Mouse (Mus musculus): ENCODE results near the gene Upf1. TPM values are rescaled to one million over a fixed set of nuclear protein-coding genes. Genes with fewer than 3 reads are reported as not detected.

Gene Upf1
- total RNA-seq, 2 experiments from 2014 or later: 64.0 to 70.2 TPM

DNA sequence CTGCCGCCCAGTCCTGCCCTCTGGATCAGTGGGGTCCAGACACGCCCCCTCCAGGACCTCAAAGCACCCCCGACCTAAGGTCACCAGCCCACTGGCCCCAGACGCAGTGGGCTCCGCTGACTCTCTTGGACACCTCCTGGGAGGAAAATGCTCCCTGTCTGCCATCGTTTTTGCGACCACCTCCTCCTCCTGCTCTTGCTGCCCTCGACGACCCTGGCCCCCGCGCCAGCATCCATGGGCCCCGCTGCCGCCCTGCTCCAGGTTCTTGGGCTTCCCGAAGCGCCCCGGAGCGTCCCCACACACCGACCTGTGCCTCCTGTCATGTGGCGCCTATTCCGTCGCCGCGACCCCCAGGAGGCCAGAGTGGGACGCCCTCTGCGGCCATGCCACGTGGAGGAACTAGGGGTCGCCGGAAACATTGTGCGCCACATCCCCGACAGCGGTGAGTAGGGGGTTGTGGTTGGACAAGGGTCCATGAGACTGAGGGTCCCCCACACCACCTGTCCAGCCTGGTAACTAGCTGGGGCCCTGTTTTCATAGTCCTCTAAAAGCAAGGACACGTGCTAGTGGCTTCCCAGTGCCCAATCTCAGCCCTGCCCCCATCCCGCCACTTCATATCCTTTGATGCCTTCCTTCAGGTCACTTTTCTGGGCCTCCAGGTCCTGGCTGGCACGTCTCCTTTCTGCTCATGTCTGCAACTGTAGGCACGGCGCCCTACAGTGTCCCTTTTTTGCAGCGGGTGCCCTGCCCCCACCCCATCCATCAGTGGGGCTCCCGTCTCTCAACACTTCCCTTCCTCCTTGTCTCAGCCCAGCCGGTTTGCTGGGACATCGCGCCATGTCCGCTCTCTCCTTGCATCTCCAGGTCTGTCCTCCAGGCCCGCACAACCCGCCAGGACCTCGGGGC lies 23.0 kb downstream of the Upf1 start:
- peak in 1 of 2 experiments; percentile 32 for DNase-seq (ENCODE audit: low spot score in 2 of 2)

DNA sequence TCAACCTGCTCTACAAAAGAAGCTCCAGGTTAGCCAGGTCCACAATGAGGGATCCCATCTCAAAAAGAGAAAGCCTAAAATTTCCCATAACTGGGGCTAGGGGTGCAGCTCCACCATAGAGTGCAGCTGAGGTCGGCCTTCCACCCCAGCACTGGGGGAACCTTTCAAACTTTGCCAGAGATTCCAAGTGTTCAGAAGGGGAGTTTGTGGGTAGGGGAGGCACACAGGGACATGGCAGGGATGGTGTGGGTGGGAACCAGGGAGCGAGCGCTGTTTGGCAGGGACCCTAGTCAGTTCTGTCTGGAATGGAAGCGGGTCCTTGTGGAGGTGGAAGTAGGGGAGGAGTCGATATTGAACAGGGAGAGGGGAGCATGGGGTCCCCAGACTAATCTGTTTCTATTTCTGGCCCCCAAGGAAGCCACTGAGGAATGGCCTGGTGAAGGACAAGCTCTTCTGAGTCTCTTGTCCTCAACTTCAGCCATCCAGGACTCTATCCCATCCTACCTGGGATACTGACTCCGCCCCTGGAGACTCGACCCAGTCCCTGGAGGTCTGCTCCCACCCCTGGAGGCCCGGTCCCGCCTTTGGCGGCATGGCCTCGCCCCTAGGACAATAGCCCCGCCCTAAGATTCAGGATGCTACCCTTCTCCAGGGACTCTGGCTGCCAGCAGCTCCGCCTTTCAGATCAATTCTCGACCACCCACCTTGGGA lies 23.8 kb downstream of the Upf1 start, which contains the start of gene Gdf1:
Gene Gdf1, plus strand, starts transcription at position 694 of the 711 bp plus-strand sequence.
- no peak for DNase-seq (ENCODE audit: low spot score in 2 of 2)

DNA sequence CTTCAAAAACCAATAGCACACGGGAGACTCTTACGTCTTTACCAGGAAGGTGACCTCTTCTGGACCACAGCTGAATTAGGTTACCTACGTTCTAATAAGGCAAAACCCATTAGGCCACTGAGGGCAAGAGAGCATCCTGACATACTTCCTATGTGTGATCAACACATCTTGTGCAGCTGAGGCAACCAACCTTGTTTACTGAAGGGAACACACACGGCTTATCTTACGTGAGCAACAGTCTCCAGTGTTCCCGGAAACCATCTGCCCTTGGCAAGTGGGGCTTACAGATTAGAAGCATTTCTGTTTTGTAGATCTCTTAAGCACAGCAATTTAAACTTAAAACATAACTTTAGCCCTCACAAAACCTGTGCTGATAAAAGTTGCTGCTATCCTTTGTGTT lies 25.6 kb downstream of the Upf1 start:
- no peak for DNase-seq (ENCODE audit: low spot score in 2 of 2)

DNA sequence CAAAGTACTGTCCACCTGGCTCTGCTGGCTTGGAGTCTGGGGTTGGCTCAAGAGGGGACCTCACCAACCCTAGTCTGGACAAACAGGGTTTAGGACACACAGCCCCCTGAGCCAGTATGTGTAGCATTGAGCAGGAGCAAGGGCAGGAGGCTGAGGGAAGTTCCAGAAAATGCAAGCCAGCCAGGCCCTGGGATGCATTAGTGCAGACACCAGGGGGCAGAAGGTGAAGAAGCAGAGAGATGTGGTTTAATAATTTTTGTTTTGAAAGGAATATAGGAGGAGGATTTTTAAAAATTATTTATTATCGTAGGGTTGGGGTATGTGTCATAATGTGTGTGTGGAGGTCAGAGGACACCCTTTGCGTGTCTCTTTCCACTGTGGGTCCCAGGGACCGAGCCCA lies 29.4 kb downstream of the Upf1 start:
- DNase-seq (ENCODE audit: low spot score in 2 of 2): no peak

DNA sequence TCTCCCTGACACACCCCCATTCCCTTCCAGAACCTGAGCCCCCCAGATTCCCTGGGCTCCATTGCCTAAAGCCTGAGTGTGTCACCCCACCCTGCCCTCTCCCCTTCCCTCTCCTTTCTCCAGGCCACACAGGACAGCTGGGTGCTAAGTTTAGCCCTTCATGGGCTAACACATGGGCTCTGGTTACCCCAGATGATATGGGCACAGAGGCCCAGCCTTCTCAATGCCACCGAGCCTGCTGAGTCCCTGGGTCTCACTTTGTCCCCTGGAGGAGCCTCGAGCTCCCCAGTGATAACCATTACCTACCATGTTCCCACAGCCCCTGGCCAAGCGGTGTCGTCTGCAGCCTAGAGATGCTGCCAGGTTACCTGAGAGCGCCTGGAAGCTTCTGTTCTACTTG lies 35.2 kb downstream of the Upf1 start:
- DNase-seq (ENCODE audit: low spot score in 2 of 2): no peak

DNA sequence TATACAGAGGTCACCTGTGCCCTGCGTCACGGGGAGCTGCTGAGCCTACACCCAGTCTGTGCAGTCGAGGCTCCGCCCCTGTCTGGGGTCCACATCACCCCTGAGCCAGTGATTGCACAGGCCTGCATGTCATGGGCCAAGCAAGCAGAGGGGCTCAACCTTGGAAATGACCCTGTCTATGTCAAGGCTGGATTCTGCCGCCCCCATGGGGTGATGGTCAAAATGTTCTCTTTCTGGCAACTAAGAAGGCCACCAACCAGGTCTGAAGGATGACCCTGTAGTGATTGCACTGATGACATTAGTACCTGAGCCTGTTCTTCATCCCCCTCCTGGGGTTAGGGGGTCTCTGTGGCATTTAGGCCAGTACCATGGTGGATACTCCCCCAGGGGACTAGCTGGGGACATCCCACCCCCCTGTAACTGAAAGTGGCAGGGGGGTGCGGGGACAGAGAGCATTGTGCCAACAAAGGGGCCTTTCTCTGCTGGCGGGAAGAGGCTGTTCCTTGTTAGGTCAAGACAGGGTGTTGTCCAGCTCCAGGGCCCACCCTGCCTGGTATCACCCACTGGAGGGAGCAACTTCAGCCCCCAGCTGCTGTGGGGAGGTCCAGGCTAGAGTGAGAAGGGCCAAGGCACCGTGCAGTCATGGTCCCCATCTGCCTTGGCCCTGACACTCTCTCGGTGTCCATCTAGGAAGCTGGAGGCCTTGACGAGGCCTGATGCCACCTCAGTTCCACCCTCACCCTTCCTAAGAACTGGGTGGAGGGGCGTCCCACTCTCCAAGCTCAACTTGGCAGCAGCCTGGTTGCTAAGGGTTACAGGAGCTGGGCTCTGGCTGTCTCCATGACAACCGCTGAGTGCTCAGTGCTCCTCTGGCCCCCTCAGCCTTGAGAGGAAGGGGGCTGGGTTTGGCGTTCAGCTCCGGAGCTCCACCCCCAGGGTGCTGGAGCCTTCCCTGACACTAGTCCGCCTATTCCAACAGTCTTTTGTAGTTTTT lies 36.3 kb downstream of the Upf1 start:
- no peak for DNase-seq (ENCODE audit: low spot score in 2 of 2)

DNA sequence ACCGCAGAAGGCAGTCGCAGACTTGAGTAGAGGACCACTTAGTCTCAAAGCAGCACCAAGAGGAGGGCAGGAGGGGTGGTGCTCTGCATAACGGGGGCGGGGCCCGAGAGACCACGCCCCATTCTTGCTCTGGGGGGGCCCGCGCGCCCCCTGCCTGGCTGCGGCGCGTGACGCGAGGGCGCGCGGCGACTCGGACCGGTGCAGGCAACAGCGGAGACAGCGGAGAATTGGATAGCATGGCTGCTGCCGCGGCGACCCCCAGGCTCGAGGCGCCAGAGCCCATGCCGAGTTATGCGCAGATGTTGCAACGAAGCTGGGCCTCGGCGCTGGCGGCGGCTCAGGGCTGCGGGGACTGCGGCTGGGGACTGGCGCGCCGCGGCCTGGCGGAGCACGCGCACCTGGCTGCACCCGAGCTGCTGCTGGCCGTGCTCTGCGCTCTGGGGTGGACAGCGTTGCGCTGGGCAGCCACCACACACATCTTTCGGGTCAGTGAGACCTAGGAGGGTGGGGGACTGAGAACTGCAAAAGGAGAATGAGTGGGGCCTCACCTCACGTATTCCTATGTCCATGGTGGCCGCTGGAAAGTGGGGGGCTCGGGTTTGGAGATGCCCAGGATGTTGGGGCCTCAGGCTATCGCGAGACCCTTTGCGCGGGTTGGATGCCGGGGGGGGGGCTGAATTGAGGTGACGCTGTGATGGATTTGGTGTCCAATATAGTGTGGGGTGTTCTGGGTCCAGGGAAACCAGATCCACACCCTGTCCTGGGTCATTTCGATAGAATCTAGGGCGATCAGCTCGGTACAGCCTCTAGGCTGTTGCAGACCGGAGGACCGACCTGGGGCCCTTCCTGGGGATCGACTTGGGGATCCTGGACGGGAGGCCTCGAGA lies 37.2 kb downstream of the Upf1 start, which contains the start of gene Cers1:
Gene Cers1, plus strand, starts transcription at position 152 of the 887 bp plus-strand sequence.
- peak; percentile 58 to 65 for DNase-seq (ENCODE audit: low spot score in 2 of 2)

DNA sequence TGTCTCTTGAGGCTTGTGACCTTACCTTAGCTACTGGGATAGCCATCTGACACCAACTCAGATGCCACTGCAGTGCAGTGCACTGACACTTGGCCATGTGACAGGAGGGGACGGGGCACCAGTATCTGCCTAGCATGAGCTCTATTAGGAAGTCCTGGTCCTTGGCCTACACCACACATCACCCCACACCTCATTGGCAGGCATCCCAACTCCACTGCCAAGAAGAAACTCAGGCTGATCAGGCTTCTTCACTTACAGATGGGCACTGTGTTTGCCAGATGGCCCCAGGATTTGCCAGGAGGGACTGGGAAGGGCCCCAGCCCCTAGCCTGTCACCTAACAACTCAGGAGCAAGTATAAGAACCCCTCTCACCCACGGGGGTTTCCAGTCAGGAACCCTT lies 39.7 kb downstream of the Upf1 start:
- no peak for DNase-seq (ENCODE audit: low spot score in 2 of 2)

DNA sequence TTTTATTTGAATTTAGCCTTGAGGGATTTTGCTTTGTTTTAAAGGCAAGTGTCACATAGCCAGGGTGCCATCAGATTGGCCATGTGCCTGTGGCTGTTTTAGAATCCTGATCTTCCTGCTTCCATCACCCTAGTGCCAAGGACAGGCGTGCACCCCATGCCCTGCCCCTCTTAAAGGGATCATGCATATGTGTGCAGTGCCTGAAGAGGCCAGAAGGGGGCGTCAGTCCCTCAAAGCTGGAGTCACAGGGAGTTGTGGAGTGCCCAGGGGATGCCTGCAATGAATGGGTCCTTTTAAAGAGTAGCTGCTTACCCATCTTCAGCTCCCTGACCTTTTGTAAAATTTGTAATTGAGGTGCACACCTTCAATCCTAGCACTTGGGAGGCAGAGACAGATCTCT lies 43.8 kb downstream of the Upf1 start:
- DNase-seq (ENCODE audit: low spot score in 2 of 2): no peak

DNA sequence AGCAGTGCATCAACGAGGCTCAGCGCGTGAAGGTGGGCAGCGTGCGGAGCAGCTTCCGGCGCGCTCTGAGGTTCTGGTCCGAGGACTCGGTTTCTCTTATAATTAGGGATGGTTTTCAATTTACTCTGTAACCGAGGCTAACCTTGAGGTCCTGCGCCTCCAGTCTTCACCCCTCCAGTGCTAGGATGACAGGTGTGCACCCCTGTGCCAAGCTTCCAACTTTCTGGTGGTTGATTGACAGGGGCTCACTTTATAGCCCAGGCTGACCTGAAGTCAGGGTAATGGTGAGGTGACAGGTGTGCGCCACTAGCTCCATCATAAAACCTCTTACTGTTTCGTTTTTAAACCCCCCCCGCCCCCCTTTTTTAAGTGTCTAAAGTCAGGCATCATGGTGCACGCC lies 50.2 kb downstream of the Upf1 start:
- no peak for DNase-seq (ENCODE audit: low spot score in 2 of 2)

DNA sequence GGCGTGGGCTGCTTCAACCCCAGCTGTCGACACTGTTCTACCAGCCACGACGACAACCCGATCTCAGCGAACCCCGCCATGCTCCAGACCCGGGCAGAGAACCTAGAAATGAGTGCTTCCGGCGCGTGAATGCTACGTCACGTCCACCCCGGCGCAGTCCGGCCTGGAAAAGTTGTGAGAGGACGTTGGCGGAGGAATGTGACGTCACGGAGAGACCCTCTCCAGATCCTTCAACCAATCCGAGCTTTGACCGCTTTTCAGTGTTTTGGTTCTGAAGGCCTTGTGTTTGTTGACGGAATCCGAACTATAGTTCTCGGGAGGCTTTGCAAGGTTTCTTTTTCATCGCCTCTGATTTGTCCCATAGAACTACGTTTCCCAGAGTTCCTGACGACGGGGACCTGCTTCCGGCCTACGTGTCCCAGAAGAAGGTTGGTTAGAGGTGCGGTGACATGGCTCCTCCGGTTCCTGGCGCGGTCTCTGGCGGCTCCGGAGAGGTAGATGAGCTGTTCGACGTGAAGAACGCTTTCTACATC lies 50.7 kb downstream of the Upf1 start, which contains the start of the genes Ddx49 and Cope:
Gene Ddx49, minus strand, starts transcription at position 132 of the 533 bp plus-strand sequence.
Gene Cope, plus strand, starts transcription at position 161 of the 533 bp plus-strand sequence.
- DNase-seq (ENCODE audit: low spot score in 2 of 2): peak; percentile 91 to 94

DNA sequence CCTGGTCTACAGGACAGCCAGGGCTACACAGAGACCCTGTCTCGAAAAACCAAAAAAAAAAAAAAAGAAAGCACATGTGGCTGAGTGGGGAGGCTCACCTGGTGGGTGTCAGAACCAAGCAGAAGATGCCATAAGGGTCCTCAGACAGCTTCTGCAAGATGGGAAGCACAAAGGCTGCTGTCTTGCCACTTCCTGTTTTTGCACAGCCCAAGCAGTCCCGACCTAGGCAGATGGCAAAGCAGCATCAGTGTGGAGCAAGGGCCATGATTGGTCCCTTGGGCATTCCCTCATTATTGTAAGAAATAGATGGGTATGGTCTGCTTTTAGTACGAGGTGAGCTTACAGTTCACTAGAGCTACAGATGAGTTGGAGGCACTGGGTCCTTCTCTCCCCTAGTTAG lies 52.2 kb downstream of the Upf1 start:
- DNase-seq (ENCODE audit: low spot score in 2 of 2): no peak

DNA sequence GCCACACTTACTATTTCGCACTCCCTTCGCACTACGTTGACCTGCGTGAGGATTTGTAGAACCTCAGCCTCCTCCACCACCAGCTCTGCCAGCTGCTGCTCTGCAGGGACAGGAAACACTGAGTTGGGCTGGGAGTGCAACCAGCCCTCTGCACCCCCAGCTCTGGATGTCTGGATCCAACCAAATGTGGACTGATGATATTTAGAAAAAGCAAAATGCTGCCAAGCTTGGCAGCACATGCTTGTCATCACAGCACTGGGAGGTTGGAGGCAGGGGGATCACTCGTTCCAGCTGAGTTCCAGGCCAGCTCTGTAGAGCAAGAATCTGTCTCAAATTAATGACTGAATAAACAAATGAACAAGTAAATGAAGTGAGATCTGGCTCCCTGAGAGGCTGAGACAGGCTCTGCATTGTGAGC lies 59.1 kb downstream of the Upf1 start:
- no peak for DNase-seq (ENCODE audit: low spot score in 2 of 2)

DNA sequence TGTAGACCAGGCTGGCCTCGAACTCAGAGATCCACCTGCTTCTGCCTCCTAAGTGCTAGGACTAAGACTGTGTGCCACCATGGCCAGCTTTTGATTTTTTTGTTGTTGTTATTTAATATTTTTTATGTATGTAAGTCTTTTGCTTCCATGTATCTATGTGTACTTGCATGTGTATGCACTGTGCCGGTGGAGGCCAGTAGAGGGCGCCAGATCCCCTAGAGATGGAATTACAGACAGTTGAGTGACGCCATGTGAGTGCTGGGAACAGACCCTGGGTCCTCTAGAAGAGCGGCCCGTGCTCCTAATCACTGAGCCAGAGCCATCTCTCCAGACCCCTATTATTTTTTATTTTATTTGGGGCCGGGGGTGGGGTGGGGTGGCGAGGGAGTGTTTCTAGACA lies 66.3 kb downstream of the Upf1 start:
- no peak for DNase-seq (ENCODE audit: low spot score in 2 of 2)

DNA sequence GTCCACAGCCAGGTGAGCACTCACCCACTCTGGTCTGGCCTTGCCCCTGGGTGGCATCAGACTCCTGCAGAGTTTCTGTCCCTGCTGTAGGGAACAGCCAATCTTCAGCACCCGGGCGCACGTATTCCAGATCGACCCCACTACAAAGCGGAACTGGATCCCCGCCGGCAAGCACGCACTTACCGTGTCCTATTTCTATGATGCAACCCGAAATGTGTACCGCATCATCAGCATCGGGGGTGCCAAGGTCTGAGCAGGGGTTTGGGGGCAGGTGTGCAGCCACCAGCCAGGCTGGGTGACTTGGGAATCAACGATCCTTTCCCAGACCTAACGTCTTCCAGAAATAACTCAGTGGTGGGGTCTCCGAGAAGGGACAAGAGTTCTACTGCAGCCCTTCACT lies 67.8 kb downstream of the Upf1 start:
- no peak for DNase-seq (ENCODE audit: low spot score in 2 of 2)

DNA sequence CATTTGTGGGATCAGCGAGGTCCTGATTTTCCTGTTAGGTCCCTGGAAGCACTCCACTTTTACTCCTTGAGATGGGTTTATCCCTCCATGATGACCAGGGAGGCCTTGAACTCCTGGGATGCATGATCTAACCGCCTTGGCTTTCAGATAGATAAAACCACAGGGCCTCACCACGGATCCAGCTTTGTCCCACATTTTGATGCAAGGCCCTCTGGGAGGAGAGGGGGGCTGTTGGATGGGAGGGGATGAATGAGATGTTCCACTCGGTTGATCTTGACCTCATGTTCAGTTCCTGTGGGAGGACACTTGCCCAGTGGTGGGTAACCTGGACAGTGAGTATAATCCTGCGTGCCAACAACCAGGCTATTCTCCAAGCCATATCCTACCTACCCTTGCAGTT lies 68.7 kb downstream of the Upf1 start:
- DNase-seq (ENCODE audit: low spot score in 2 of 2): no peak

DNA sequence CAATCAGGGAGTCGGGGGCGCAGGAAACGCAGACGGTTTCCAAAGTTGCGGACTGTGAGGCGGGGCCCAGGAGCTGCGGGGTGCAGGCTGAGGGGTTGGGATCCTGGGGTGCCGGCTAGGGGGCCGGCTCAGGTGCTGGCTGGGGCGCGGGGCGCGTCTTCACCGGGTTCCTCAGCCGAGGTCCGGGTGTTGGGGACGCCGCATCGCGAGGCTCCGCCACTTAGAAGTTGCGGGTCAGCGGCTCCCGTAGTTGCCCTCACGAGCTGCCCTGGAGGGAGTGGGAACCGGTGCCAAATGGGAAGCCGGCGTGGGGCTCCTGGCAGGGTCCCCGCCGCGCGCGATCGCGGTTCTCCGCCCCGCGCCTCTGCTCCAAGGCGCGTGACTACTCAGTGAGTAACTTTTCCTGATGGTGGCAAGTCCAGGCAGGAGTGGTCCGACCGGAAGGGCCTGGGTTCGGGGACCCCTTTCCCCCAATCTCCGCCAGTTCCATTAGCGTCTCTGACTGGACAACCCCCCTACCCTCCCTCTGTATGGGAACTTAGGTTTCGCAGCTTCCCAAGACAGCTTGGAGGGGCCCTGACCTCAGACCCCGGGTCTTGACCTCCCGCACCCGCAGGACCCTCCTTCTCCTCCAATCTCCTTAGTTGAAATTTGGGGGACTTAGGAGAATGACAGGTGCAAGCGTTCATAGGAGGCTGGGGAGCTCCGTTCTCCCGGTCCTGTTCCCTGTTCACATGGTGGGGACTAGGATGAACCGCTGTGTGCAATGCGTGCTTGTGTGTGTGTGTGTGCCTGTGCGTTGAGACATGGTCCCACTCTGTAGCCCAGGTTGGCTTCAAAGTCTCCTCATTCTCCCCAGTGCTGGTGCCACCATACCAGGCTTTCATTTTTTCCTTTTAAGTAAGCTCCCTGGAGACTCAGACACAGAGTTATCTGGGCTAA lies 69.7 kb downstream of the Upf1 start:
- no peak for DNase-seq (ENCODE audit: low spot score in 2 of 2)

DNA sequence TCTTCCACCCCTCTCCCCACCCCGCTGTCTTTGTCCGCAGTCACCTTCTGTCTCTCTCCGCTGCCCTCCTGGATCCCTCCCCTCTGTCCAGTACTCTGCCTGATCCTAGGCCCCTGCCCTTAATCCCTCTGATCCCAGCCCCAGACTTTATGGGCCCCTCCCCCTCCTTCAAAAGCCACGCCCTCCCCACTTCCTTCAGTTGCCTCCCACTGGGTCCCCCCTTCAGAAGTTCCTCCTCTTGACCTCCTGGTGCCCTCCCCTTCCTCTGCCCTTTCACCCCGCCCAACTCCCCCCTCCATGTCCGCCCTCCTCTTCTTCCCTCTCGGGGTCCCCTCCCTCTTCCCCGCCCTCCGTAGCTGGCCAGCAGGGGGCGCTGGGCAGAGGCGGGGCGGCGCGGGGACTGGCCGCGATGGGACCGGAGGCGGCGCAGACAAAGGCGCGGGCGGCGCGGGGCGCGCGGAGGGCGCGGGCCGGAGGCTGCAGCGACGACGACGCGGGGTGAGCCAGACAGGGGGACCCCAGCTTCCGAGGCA lies 70.4 kb downstream of the Upf1 start, which contains the start of gene Homer3:
Gene Homer3, plus strand, starts transcription at position 225 of the 533 bp plus-strand sequence.
- DNase-seq (ENCODE audit: low spot score in 2 of 2): peak; percentile 91 to 97

Data from adrenal gland, adult 18-20 months (tissue).